Comparison of ENCODE assay signal across 11 mouse cellular contexts in genomic region chr6:108410771-108411170, GRCm38 (mm10).
DNase-seq lines count a peak whose midpoint lies in the region; ATAC-seq and TF ChIP-seq lines count a peak whose summit lies in the region.
"Had no signal": no experiment of that assay in that cellular context is flagged by ENCODE, and none has a peak within 500 bp of the region (broad histone marks: within the 10 kb centered on the region; RNA-seq: fewer than 3 reads in every experiment).

No protein-coding gene starts in this region.

- peaks cover 13% of the 10 kb centered on the region for H3K36me3 ChIP-seq in forebrain, postnatal 0 days (ENCODE audit: insufficient read depth)
- H3K36me3 ChIP-seq in forebrain, embryonic 16.5 days (ENCODE audit: control insufficient read depth, insufficient read depth) = 0 out of 2 replicates have a peak, but pooled peaks cover 2% of the 10 kb centered on the region
- peaks cover 28% of the 10 kb centered on the region for H3K36me3 ChIP-seq in lung, embryonic 14.5 days (ENCODE audit: insufficient read depth)
- H3K36me3 ChIP-seq: neural tube, embryonic 15.5 days had no signal

- H3K9me3 ChIP-seq in forebrain, postnatal 0 days (ENCODE audit: low read length) = no peaks in the 10 kb centered on the region
- H3K9me3 ChIP-seq in forebrain, embryonic 16.5 days (ENCODE audit: control insufficient read depth, low read length) = no peaks in the 10 kb centered on the region
- H3K9me3 ChIP-seq in lung, embryonic 14.5 days (ENCODE audit: low read depth, low read length) = no peaks in the 10 kb centered on the region
- H3K9me3 ChIP-seq: neural tube, embryonic 15.5 days had no signal

- 0 out of 2 replicates have a peak, but pooled peaks have one; percentile 9 for ATAC-seq in forebrain, postnatal 0 days
- no peak for ATAC-seq in forebrain, embryonic 16.5 days
- peak; percentile 50 for ATAC-seq in lung, embryonic 14.5 days (ENCODE audit: insufficient read depth)

- no peaks in the 10 kb centered on the region for H3K27me3 ChIP-seq in forebrain, postnatal 0 days (ENCODE audit: insufficient read depth, low read length)
- no peaks in the 10 kb centered on the region for H3K27me3 ChIP-seq in forebrain, embryonic 16.5 days (replicated peaks; ENCODE audit: control insufficient read depth, insufficient read depth, low read length)
- no peaks in the 10 kb centered on the region for H3K27me3 ChIP-seq in lung, embryonic 14.5 days (ENCODE audit: insufficient read depth, low read length)
- H3K27me3 ChIP-seq: neural tube, embryonic 15.5 days had no signal

- H3K4me2 ChIP-seq in forebrain, postnatal 0 days (ENCODE audit: low read depth) = no peak overlapping the region
- H3K4me2 ChIP-seq in forebrain, embryonic 16.5 days (ENCODE audit: low read length) = no peak overlapping the region
- no peak overlapping the region for H3K4me2 ChIP-seq in lung, embryonic 14.5 days
- H3K4me2 ChIP-seq: neural tube, embryonic 15.5 days had no signal

- no peak for TF ChIP-seq CTCF in forebrain, postnatal 0 days (IDR thresholded peaks at IDR 0.05; ENCODE audit: low read depth)
- TF ChIP-seq CTCF in lung, embryonic 14.5 days (IDR thresholded peaks at IDR 0.05; ENCODE audit: low read depth) = no peak

- 82% methylated on average over 16 of the region's 16 CpGs for WGBS in forebrain, postnatal 0 days
- 84% methylated on average over 16 of the region's 16 CpGs for WGBS in forebrain, embryonic 16.5 days
- WGBS in lung, embryonic 14.5 days = 39% methylated on average over 16 of the region's 16 CpGs

- DNase-seq in forebrain, postnatal 0 days = no peak
- peak; percentile 29 for DNase-seq in layer of hippocampus, adult 9-11 months
- DNase-seq in layer of hippocampus, adult 9-10 months (ENCODE audit: low spot score) = no peak
- DNase-seq in lung, embryonic 14.5 days = peak; percentile 54
- DNase-seq in thymus, postnatal 4 days = no peak
- DNase-seq in thymus, postnatal 10 days (ENCODE audit: low spot score in 2 of 2) = no peak
- DNase-seq in embryo, embryonic 9.5 days (ENCODE audit: extremely low spot score) = no peak
- DNase-seq: cerebellum, adult 9-10 months had no signal

- H3K4me1 ChIP-seq in forebrain, postnatal 0 days (ENCODE audit: insufficient read depth) = no peaks in the 10 kb centered on the region
- no peaks in the 10 kb centered on the region for H3K4me1 ChIP-seq in forebrain, embryonic 16.5 days (replicated peaks; ENCODE audit: control insufficient read depth, insufficient read depth, low read length)
- H3K4me1 ChIP-seq in lung, embryonic 14.5 days (ENCODE audit: insufficient read depth) = no peaks in the 10 kb centered on the region
- H3K4me1 ChIP-seq: neural tube, embryonic 15.5 days had no signal

- no peak overlapping the region for H3K4me3 ChIP-seq in forebrain, postnatal 0 days (ENCODE audit: low read depth, low read length)
- no peak overlapping the region for H3K4me3 ChIP-seq in forebrain, embryonic 16.5 days (replicated peaks; ENCODE audit: low read length)
- no peak overlapping the region for H3K4me3 ChIP-seq in lung, embryonic 14.5 days (ENCODE audit: low read depth, low read length)
- H3K4me3 ChIP-seq: erythroblast, embryonic 14.5 days; neural tube, embryonic 15.5 days had no signal

- H3K9ac ChIP-seq in forebrain, postnatal 0 days = no peak overlapping the region
- H3K9ac ChIP-seq in forebrain, embryonic 16.5 days (replicated peaks; ENCODE audit: low read depth, low read length) = no peak overlapping the region
- no peak overlapping the region for H3K9ac ChIP-seq in lung, embryonic 14.5 days
- H3K9ac ChIP-seq: neural tube, embryonic 15.5 days had no signal

- no peak overlapping the region for H3K27ac ChIP-seq in forebrain, postnatal 0 days (ENCODE audit: low read depth, low read length)
- no peak overlapping the region for H3K27ac ChIP-seq in forebrain, embryonic 16.5 days (ENCODE audit: low read length)
- no peak overlapping the region for H3K27ac ChIP-seq in lung, embryonic 14.5 days (ENCODE audit: low read depth)
- H3K27ac ChIP-seq: neural tube, embryonic 15.5 days had no signal

Comparison
In these comparisons a context has a peak if more than half of its experiments do, and no peak if none do; other contexts are left out.
1. DNase-seq: peak in layer of hippocampus, adult 9-11 months (single experiment) and lung, embryonic 14.5 days (single experiment); none in forebrain, postnatal 0 days (single experiment), layer of hippocampus, adult 9-10 months (single experiment), thymus, postnatal 4 days (single experiment), thymus, postnatal 10 days (0 of 2) and embryo, embryonic 9.5 days (single experiment).